Mouse (Mus musculus): ENCODE data around the gene Atg9b. TPM values are rescaled to one million over a fixed set of nuclear protein-coding genes. Genes with fewer than 3 reads are reported as not detected.

The Atg9b gene
- polyA plus RNA-seq, 1 experiment from 2014 or later = 2.3 TPM

- Histone ChIP-seq H3K4me3 (no peak overlapping the region), H3K27ac (peak overlapping the region; percentile 90), H3K9me3 (no peaks in the 10 kb centered on the region), H3K4me2 (no peak overlapping the region; the same call in 1 of the 2 replicates), H3K27me3 (replicated peaks) (no peaks in the 10 kb centered on the region), H3K4me1 (peaks cover 41% of the 10 kb centered on the region), H3K36me3 (replicated peaks) (no peaks in the 10 kb centered on the region), H3K9ac (no peak overlapping the region)
- ATAC-seq (replicated peaks) = no peak
Observed at GRCm38 (mm10) chr5:24343379-24343778, 48.6 kb downstream of the Atg9b start.

GRCm38 (mm10) chr5:24342966-24343365 lies 49.0 kb downstream of the Atg9b start:
- Histone ChIP-seq H3K4me1 (peaks cover 38% of the 10 kb centered on the region), H3K27ac (peak overlapping the region; percentile 90), H3K4me3 (no peak overlapping the region), H3K9me3 (no peaks in the 10 kb centered on the region), H3K27me3 (replicated peaks) (no peaks in the 10 kb centered on the region), H3K4me2 (no peak overlapping the region), H3K9ac (no peak overlapping the region), H3K36me3 (replicated peaks) (no peaks in the 10 kb centered on the region)
- WGBS = 50% methylated on average over 8 of the region's 8 CpGs
- ATAC-seq (replicated peaks) = no peak

- ATAC-seq (replicated peaks) = no peak
- WGBS = 82% methylated on average over 14 of the region's 14 CpGs
- H3K27ac ChIP-seq = no peak overlapping the region
- no peak overlapping the region for H3K9ac ChIP-seq
- no peaks in the 10 kb centered on the region for H3K27me3 ChIP-seq (replicated peaks)
- no peak overlapping the region for H3K4me3 ChIP-seq
- no peak overlapping the region for H3K4me2 ChIP-seq
- no peaks in the 10 kb centered on the region for H3K36me3 ChIP-seq (replicated peaks)
- H3K9me3 ChIP-seq = no peaks in the 10 kb centered on the region
- peaks cover 32% of the 10 kb centered on the region for H3K4me1 ChIP-seq
Observed at GRCm38 (mm10) chr5:24342205-24342963, 49.6 kb downstream of the Atg9b start.

- Histone ChIP-seq H3K9me3 (no peaks in the 10 kb centered on the region), H3K4me1 (peaks cover 3% of the 10 kb centered on the region; the same call in 1 of the 2 replicates), H3K27ac (no peak overlapping the region), H3K4me2 (no peak overlapping the region), H3K4me3 (no peak overlapping the region), H3K36me3 (replicated peaks) (no peaks in the 10 kb centered on the region), H3K27me3 (replicated peaks) (no peaks in the 10 kb centered on the region), H3K9ac (no peak overlapping the region)
- ATAC-seq (replicated peaks) = no peak
- WGBS = 71% methylated on average over 2 of the region's 2 CpGs
Observed at GRCm38 (mm10) chr5:24337821-24338220, 54.1 kb downstream of the Atg9b start.

GRCm38 (mm10) chr5:24337366-24337765 lies 54.6 kb downstream of the Atg9b start:
- WGBS = 37% methylated on average over 9 of the region's 9 CpGs
- Histone ChIP-seq H3K4me3 (no peak overlapping the region), H3K9me3 (no peaks in the 10 kb centered on the region), H3K36me3 (replicated peaks) (0 out of 2 replicates have a peak, but pooled peaks cover 3% of the 10 kb centered on the region), H3K4me1 (no peaks in the 10 kb centered on the region), H3K27ac (no peak overlapping the region), H3K9ac (no peak overlapping the region), H3K27me3 (replicated peaks) (no peaks in the 10 kb centered on the region), H3K4me2 (no peak overlapping the region)
- ATAC-seq (replicated peaks) = no peak

GRCm38 (mm10) chr5:24335888-24336511 lies 55.9 kb downstream of the Atg9b start:
- Histone ChIP-seq H3K4me3 (no peak overlapping the region), H3K4me2 (no peak overlapping the region), H3K27me3 (replicated peaks) (no peaks in the 10 kb centered on the region), H3K4me1 (no peaks in the 10 kb centered on the region), H3K36me3 (replicated peaks) (0 out of 2 replicates have a peak, but pooled peaks cover 4% of the 10 kb centered on the region), H3K9ac (no peak overlapping the region), H3K9me3 (no peaks in the 10 kb centered on the region), H3K27ac (no peak overlapping the region; the same call in 1 of the 2 replicates)
- WGBS = 18% methylated on average over 3 of the region's 3 CpGs
- ATAC-seq (replicated peaks) = peak; percentile 85

GRCm38 (mm10) chr5:24334749-24335148 lies 57.2 kb downstream of the Atg9b start:
- Histone ChIP-seq H3K4me1 (peaks cover 6% of the 10 kb centered on the region), H3K27me3 (replicated peaks) (no peaks in the 10 kb centered on the region), H3K9me3 (no peaks in the 10 kb centered on the region), H3K4me3 (no peak overlapping the region), H3K36me3 (replicated peaks) (0 out of 2 replicates have a peak, but pooled peaks cover 4% of the 10 kb centered on the region), H3K9ac (no peak overlapping the region), H3K4me2 (no peak overlapping the region), H3K27ac (no peak overlapping the region)
- ATAC-seq (replicated peaks) = no peak
- 47% methylated on average over 3 of the region's 3 CpGs for WGBS

Other genes with a start within 250 kb of the Atg9b start
- gene Nupl2, start 227.2 kb downstream of the Atg9b start, polyA plus RNA-seq (2015; fragmentation: Nextera tagmentation; extraction: Ambion mirVana) = 14.2 and 15.6 TPM in 2 replicates
- 11.8 and 13.9 TPM in 2 replicates for gene Kcnh2, start 40.5 kb downstream of the Atg9b start, polyA plus RNA-seq (2015; fragmentation: Nextera tagmentation; extraction: Ambion mirVana)
- gene Nos3, start 27.3 kb downstream of the Atg9b start, polyA plus RNA-seq (2015; fragmentation: Nextera tagmentation; extraction: Ambion mirVana) = 10.9 and 11.9 TPM in 2 replicates
- 57.1 and 60.0 TPM in 2 replicates for gene Abcb8, start 1.5 kb upstream of the Atg9b start, polyA plus RNA-seq (2015; fragmentation: Nextera tagmentation; extraction: Ambion mirVana)
- 0.20 and 0.35 TPM in 2 replicates for gene Asic3, start 21.2 kb upstream of the Atg9b start, polyA plus RNA-seq (2015; fragmentation: Nextera tagmentation; extraction: Ambion mirVana)
- 120 and 121 TPM in 2 replicates for gene Cdk5, start 31.4 kb upstream of the Atg9b start, polyA plus RNA-seq (2015; fragmentation: Nextera tagmentation; extraction: Ambion mirVana)
- 23.1 and 26.1 TPM in 2 replicates for gene Slc4a2, start 31.7 kb upstream of the Atg9b start, polyA plus RNA-seq (2015; fragmentation: Nextera tagmentation; extraction: Ambion mirVana)
- gene Fastk, start 53.1 kb upstream of the Atg9b start, polyA plus RNA-seq (2015; fragmentation: Nextera tagmentation; extraction: Ambion mirVana) = 96.6 and 104 TPM in 2 replicates
- 62.9 and 63.7 TPM in 2 replicates for gene Tmub1, start 55.7 kb upstream of the Atg9b start, polyA plus RNA-seq (2015; fragmentation: Nextera tagmentation; extraction: Ambion mirVana)
- 122 and 124 TPM in 2 replicates for gene Agap3, start 60.0 kb upstream of the Atg9b start, polyA plus RNA-seq (2015; fragmentation: Nextera tagmentation; extraction: Ambion mirVana)
- gene Gbx1, start 135.1 kb upstream of the Atg9b start, polyA plus RNA-seq (2015; fragmentation: Nextera tagmentation; extraction: Ambion mirVana) = 0.29 and 0.44 TPM in 2 replicates
- gene Asb10, start 148.8 kb upstream of the Atg9b start, polyA plus RNA-seq (2015; fragmentation: Nextera tagmentation; extraction: Ambion mirVana) = 0.06 and 0.11 TPM in 2 replicates
- gene 4931409K22Rik, start 164.7 kb upstream of the Atg9b start, polyA plus RNA-seq (2015; fragmentation: Nextera tagmentation; extraction: Ambion mirVana) = 0.06 TPM in 1 of 2 replicates, not detected in the other
- 83.8 and 86.4 TPM in 2 replicates for gene Abcf2, start 185.3 kb upstream of the Atg9b start, polyA plus RNA-seq (2015; fragmentation: Nextera tagmentation; extraction: Ambion mirVana)
- gene Chpf2, start 194.6 kb upstream of the Atg9b start, polyA plus RNA-seq (2015; fragmentation: Nextera tagmentation; extraction: Ambion mirVana) = 22.1 and 23.0 TPM in 2 replicates
- gene Smarcd3, start 232.3 kb upstream of the Atg9b start, polyA plus RNA-seq (2015; fragmentation: Nextera tagmentation; extraction: Ambion mirVana) = 182 and 186 TPM in 2 replicates